Mouse (Mus musculus) T-cell, adult 2 months (primary cell): ENCODE measurements around the gene S100z.

Source experiments
- DNase-seq: peaks from one replicate; pipeline ENCODE4 v3.0.0; 2022; ENCODE audit warnings: low spot score

The S100z gene

DNA sequence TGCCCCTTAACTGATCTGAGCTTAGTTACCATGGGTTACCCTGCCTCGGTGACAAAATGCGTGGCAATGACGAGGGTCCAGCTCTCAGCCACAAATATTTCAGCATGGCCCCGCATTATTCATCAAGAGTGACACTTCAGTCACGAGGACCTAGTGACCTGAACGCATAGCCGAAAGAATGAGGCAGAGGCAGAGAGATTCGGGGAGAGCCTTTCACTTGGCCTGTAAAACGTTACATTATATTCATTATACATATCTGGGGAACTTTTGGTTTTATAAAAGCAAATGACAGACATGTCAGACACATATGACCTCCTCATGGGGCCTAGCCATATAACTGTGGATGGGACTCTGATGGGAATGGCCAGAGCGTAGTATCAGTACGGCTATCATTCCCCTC, 33.7 kb downstream of the S100z start, which contains the start of gene Crhbp:
Crhbp (minus strand) TSS at position 101 of the 400 bp plus-strand sequence.
- no peak for DNase-seq

DNA sequence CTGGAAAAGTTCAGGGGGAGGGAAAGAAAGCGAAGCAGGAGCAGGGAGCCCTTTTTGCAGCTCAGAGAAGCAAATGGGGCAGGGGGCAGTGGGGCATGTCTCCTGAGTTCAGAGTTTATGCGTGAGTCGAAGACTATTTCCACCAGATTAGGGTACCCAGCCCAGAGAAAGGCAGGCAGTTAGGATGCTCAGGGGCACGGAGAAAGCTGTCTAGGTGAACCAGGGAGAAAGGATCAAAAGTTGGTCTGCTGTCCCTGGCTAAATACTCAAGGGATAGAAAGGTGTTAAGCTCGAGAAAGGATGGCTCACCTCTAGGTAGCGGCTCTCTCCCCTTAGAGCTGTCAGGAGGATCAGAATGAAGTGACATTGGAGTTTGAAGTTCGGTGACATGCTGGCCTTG, 34.2 kb downstream of the S100z start:
- no peak for DNase-seq

DNA sequence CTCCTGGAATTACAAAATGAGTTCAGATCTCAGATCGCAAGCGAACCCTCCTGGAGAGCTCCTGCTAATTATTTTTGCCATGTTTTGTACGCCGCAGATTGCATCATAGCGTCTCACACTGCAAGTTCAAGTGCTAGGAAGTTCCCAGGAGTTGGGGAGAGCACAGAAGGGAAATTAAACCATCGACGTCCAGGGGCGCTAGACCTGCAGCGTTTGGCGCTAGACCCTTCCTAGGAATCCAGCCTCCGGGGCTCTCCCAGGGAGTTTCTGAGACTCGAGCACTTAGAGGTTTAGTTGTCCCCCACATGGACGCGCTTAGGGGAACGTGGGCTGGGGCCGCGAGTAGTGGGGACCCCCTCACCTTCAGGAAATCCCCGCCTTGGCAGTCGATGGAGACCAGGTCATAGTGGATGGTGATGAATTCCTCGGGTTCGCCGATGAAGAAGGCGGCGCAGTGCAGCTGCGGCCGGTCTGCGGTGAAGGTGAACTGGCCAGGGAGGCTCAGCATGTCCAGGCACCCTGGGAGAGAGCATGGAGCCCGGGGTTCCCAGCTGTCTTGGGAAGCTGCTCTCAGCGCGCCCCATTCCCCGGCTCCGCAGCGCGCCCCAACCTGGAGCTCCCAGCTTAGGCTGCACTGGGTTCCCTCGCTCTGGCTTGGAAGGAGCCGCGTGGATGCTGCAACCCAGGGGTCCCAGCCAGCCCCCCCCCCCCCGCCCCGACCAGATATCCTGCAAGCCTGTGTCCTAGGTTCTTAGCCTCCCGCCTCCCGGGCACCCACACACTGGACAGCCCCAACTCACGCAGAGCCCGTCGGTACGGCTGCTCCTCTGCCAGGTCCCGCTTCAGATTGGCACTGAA, 34.9 kb downstream of the S100z start:
- no peak for DNase-seq

DNA sequence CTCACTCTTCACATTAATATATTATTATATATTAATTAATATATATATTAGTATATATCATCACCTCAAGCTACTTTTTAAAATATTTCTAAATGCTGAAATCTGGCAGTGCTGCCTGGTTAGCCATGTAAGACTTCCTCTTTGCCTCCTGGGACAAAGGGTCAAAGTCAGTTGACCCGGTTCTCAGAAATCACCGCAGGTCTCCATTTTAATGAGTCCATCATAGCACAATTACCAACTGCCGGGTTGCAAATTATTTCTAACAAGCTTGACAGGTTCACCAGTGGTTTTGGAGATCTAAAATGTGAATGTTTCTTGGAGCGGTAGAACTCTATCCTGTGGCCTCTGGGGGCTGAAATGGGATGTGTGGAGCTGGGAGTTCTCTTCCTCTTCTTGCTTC, 35.6 kb downstream of the S100z start:
- DNase-seq = no peak

DNA sequence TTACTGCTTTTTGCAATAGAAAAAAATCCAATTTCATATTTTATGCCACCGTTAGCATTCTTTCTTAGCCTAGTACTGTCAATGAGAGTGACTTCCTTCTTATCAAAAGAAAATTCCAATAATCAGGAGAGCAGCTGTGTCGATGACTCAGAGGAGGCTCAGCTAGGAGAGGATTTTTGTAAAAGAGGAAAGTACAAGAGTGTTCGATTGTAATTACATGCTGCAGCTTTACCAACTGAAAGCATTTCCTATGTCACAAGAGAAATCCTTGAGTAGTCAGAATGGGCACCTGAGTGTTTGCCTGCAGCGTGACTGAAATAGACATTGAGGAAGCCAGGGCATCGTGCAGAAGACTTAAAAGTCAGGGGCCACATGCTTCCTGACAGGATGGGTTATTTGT, 39.0 kb downstream of the S100z start:
- no peak for DNase-seq

DNA sequence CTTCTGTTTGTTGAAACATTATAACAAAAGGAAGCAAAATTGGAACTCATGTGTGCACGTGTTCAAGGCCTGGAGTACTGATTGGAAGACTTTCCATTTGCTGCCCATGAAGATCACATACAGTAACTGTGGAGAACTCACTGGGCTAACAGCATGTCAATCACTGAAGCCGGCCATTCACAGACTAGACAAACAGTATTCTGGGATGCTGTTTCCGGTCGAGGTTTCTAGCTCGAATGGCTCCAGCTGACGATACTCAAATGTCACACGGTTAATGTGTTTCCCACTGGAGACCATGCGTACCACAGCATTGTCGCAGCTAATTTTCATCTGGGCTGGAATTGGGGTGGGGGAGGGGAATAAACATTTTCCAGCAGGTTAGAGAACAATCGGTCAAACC, 46.8 kb downstream of the S100z start:
- no peak for DNase-seq

DNA sequence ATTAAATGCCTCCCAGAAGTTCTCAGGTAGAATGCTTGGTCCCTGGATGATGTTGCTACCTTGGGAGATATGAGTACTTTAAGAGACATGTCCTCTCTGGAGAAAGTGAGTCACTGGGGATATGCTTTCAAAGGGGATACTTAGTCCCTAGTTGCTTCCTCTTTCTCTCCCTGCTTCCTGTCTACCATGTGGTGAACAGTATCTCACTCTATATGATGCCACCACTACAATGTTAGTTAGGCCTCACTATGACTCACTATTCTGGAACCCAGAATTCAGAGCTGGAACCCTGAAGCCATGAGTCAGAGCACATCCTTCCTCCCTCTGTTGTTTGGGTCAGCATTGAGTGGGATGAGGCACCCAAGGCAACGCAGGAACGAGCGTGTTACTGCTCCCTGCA, 51.0 kb downstream of the S100z start:
- no peak for DNase-seq
